Mouse (Mus musculus) heart, adult 2 months (tissue): ENCODE results near the gene Hint3.
"Not testable (repeated sequence)": the region's sequence is repeated elsewhere in the genome, so short reads cannot be mapped to it uniquely, and the experiment has no call there.

Experiments
- CTCF ChIP-seq: fragments of 200-600 bp; IDR thresholded peaks from 2 replicates; pipeline ENCODE4 v1.8.1; 2022; ENCODE audit warnings: antibody characterized with exemption, mild to moderate bottlenecking, moderate library complexity
- EP300 ChIP-seq: fragments of 200-500 bp; IDR thresholded peaks from 2 replicates; pipeline ENCODE4 v1.6.1; 2011; ENCODE audit warnings: low read depth, low read length, control low read depth; ENCODE audit not compliant: insufficient read depth

GRCm38 (mm10) chr10:30628444-30628843 is 988 bp downstream of the Hint3 start:
- not testable (repeated sequence) for TF ChIP-seq CTCF, EP300
